Mouse (Mus musculus) ES-E14 (cell line): ENCODE results near the gene Dapk2.

Source experiments
- CHD2 ChIP-seq: IDR thresholded peaks from 2 replicates; pipeline ENCODE4 v1.6.1; 2014; ENCODE audit warnings: mild to moderate bottlenecking, low read depth, low read length, inconsistent platforms
- ZNF384 ChIP-seq: IDR thresholded peaks from 2 replicates; pipeline ENCODE4 v1.6.1; 2012; ENCODE audit warnings: low read depth, low read length, inconsistent platforms

DNA sequence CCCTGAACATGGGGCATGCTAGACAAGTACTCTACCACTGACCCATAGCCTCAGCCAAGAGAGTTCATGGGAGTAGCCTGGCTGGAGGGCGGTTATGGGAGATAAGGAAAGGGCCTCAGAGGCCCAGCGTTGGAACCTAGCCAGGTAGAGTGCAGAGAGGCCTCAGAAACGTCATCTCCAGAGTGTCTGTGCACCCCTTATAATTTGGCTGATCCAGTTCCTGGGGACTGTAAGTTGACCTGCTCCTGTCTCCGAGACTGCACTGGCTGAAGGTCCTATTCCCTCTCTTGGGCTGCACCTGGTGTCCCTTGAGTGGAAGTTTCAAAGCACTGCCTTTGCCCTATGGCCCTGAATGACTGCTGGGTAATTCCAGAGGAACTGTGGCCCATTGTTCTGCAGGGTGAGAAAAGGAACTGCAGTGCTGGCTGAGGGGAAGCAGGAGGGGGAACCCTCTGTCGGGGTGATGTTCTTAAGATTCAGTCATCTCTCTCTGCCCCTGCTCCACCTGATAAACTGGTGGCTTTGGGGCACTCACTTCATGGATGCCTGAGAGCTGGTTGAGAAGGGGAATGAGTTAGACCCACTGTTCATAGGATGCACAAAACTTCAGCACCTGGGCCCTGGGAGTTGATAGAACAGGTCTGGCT is 55.5 kb downstream of the Dapk2 start:
- TF ChIP-seq ZNF384 (no peak), CHD2 (no peak)
